ENCODE assay signal across 14 mouse cellular contexts in the genomic region with DNA sequence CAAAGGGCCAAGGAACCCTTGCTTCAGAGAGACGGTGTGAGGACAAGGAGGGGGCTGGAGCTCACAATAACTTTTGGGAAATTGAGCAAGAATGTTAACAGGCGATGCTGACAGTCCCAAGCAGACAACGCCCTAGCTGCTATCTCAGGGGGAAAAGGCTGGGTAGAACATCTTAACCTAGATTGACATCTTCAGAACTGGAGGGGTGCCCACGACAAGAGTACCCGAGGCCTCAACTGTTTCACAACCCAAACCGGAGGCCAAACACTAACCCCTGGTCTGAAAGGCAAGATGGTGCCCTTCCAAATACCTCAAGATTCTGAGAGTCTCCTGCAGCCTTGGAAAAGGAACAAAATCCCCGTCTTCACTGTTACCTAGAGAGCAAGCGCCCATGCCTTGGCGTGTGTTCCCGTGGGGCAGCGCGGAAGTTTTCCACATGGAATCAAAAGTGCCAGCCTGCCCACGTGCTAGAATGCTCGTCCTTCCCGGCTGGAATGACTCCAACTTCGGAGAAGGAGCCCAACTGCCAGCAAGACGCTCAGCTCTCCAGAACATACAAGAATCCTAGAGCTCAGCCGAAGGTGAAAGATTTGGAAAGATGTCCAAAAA. TPM values are rescaled to one million over a fixed set of nuclear protein-coding genes. Genes with fewer than 3 reads are reported as not detected.
DNase-seq lines count a peak whose midpoint lies in the region; ATAC-seq lines count a peak whose summit lies in the region.
"Had no signal": no experiment of that assay in that cellular context is flagged by ENCODE, and none has a peak within 500 bp of the region (broad histone marks: within the 10 kb centered on the region; RNA-seq: fewer than 3 reads in every experiment).

No protein-coding gene starts in this region.

- peak overlapping the region; percentile 48 for H3K4me2 ChIP-seq in liver, embryonic 11.5 days
- H3K4me2 ChIP-seq: forebrain, embryonic 13.5 days; hindbrain, embryonic 15.5 days had no signal

- no peak for DNase-seq in frontal cortex, adult 2 months (ENCODE audit: extremely low spot score in 1 of 2, low spot score in 1 of 2)
- peak; percentile 43 for DNase-seq in kidney, postnatal 14 days
- DNase-seq in kidney, adult 11 months: no peak
- peak; percentile 54 for DNase-seq in 416B (ENCODE audit: low read depth)
- DNase-seq in liver, embryonic 11.5 days (ENCODE audit: low spot score): no peak
- DNase-seq in midbrain, embryonic 10.5 days (ENCODE audit: low spot score): no peak
- DNase-seq: adrenal gland, postnatal 25 days; cerebellum, adult 8-10 months had no signal

- H3K36me3 ChIP-seq in liver, embryonic 11.5 days (ENCODE audit: control insufficient read depth, insufficient read depth, low read length): peaks cover 3% of the 10 kb centered on the region; the same call in 1 of the 2 replicates
- no peaks in the 10 kb centered on the region; the same call in 1 of the 2 replicates for H3K36me3 ChIP-seq in midbrain, embryonic 10.5 days
- H3K36me3 ChIP-seq: hindbrain, embryonic 15.5 days had no signal

- peak overlapping the region; percentile 100 for H3K27ac ChIP-seq in liver, embryonic 11.5 days (ENCODE audit: low read depth, low read length)
- no peak overlapping the region for H3K27ac ChIP-seq in midbrain, embryonic 10.5 days (replicated peaks)
- H3K27ac ChIP-seq: forebrain, embryonic 13.5 days; hindbrain, embryonic 15.5 days; layer of hippocampus, adult 2 months had no signal

- H3K4me1 ChIP-seq in liver, embryonic 11.5 days (replicated peaks; ENCODE audit: control insufficient read depth, insufficient read depth, low read length): peaks cover 71% of the 10 kb centered on the region
- peaks cover 34% of the 10 kb centered on the region for H3K4me1 ChIP-seq in midbrain, embryonic 10.5 days
- H3K4me1 ChIP-seq: hindbrain, embryonic 15.5 days had no signal

- WGBS in liver, embryonic 11.5 days: 79% methylated on average over 18 of the region's 18 CpGs
- 92% methylated on average over 18 of the region's 18 CpGs for WGBS in midbrain, embryonic 10.5 days

- 0 out of 2 replicates have a peak, but pooled peaks have one; percentile 44 for ATAC-seq in frontal cortex, adult (ENCODE audit: low TSS enrichment)
- ATAC-seq in liver, embryonic 11.5 days (replicated peaks; ENCODE audit: low FRiP score): no peak
- no peak for ATAC-seq in CD4-positive, CD25-positive, alpha-beta regulatory T cell, adult 4 months
- ATAC-seq: forebrain, embryonic 13.5 days; Patski had no signal

- H3K9ac ChIP-seq in liver, embryonic 11.5 days (ENCODE audit: low read depth, low read length): peak overlapping the region; percentile 53; the same call in 1 of the 2 replicates
- H3K9ac ChIP-seq: forebrain, embryonic 13.5 days; hindbrain, embryonic 15.5 days had no signal

- H3K9me3 ChIP-seq in liver, embryonic 11.5 days (ENCODE audit: control insufficient read depth, low read length): no peaks in the 10 kb centered on the region
- H3K9me3 ChIP-seq in midbrain, embryonic 10.5 days (replicated peaks): no peaks in the 10 kb centered on the region
- H3K9me3 ChIP-seq: forebrain, embryonic 13.5 days; hindbrain, embryonic 15.5 days had no signal

- H3K4me3 ChIP-seq in liver, embryonic 11.5 days (ENCODE audit: low read depth, low read length): no peak overlapping the region
- H3K4me3 ChIP-seq in midbrain, embryonic 10.5 days: no peak overlapping the region
- H3K4me3 ChIP-seq: forebrain, embryonic 13.5 days; hindbrain, embryonic 15.5 days; layer of hippocampus, adult 2 months had no signal

- no peaks in the 10 kb centered on the region for H3K27me3 ChIP-seq in liver, embryonic 11.5 days (replicated peaks; ENCODE audit: control insufficient read depth, insufficient read depth, low read length)
- peaks cover 39% of the 10 kb centered on the region for H3K27me3 ChIP-seq in midbrain, embryonic 10.5 days (ENCODE audit: low read depth, poor library complexity, severe bottlenecking)
- H3K27me3 ChIP-seq: forebrain, embryonic 13.5 days; hindbrain, embryonic 15.5 days; Patski had no signal

RNA-seq across cellular contexts. Expression of a gene that starts 11.4 kb away (rescaled TPM):
- 8.6 and 8.7 TPM in 2 replicates for polyA plus RNA-seq in frontal cortex, adult 2 months (2012; rRNA removed)
- 12.6 and 13.4 TPM in 2 replicates for polyA plus RNA-seq in liver, embryonic 11.5 days (2014; fragmentation: Nextera tagmentation; extraction: Ambion mirVana)
- polyA plus RNA-seq in midbrain, embryonic 10.5 days (2016; fragmentation: Nextera tagmentation; extraction: Ambion mirVana): 5.9 and 6.3 TPM in 2 replicates
- 1 to 10 TPM; 7.3 to 8.2 TPM for polyA plus RNA-seq in CD4-positive, CD25-positive, alpha-beta regulatory T cell, adult 4 months (2017; shearing (Covaris generic))

RNA-seq across cellular contexts. Expression of a gene that starts 59.0 kb away (rescaled TPM):
- 4.4 and 5.3 TPM in 2 replicates for polyA plus RNA-seq in frontal cortex, adult 2 months (2012; rRNA removed)
- 0.27 and 0.53 TPM in 2 replicates for polyA plus RNA-seq in liver, embryonic 11.5 days (2014; fragmentation: Nextera tagmentation; extraction: Ambion mirVana)
- 2.1 and 3.3 TPM in 2 replicates for polyA plus RNA-seq in midbrain, embryonic 10.5 days (2016; fragmentation: Nextera tagmentation; extraction: Ambion mirVana)
- not detected for polyA plus RNA-seq in CD4-positive, CD25-positive, alpha-beta regulatory T cell, adult 4 months (2017; shearing (Covaris generic))

Comparison
In these comparisons a context has a peak if more than half of its experiments do, and no peak if none do; other contexts are left out.
1. DNase-seq: peak in kidney, postnatal 14 days (single experiment) and 416B (single experiment); none in frontal cortex, adult 2 months (0 of 2), kidney, adult 11 months (single experiment), liver, embryonic 11.5 days (single experiment) and midbrain, embryonic 10.5 days (single experiment).